Mouse (Mus musculus) liver, adult 2 months (tissue): ENCODE measurements around the gene Sema4a.

Experiments used
- CTCF ChIP-seq: fragments of 200-500 bp; IDR thresholded peaks from 2 replicates; pipeline ENCODE4 v1.5.1; 2011; ENCODE audit warnings: low read depth, low read length, control low read depth
- POLR2A ChIP-seq: fragments of 200-500 bp; IDR thresholded peaks from 2 replicates; pipeline ENCODE4 v1.6.1; 2011; ENCODE audit warnings: low read length, control low read depth; ENCODE audit not compliant: insufficient read depth; ENCODE audit errors: extremely low read depth

GRCm38 (mm10) chr3:88456746-88457532 is 4.0 kb downstream of the Sema4a start:
- TF ChIP-seq CTCF (no peak), POLR2A (no peak)
